ENCODE assay signal across 12 mouse cellular contexts in the genomic region with DNA sequence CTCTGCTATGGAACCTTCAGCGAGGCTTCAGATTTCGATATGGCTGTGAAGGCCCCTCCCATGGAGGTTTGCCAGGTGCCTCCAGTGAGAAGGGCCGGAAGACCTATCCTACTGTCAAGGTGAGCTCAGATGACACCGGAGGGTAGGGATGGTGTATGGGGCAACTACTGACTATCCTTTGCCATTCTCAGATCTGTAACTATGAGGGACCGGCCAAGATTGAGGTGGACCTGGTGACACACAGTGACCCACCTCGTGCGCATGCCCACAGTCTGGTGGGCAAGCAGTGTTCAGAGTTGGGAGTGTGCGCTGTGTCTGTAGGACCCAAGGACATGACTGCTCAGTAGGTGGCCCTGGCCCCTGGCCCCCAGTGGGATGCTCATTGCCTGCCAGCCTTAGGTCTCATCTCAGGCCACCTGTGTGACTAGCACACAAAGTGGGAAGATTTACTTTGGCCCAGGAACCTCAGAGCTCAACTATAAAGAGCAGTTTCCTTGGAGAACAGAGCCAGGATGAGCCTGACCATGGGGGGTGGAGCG. TPM values are rescaled to one million over a fixed set of nuclear protein-coding genes. Genes with fewer than 3 reads are reported as not detected.
DNase-seq lines count a peak whose midpoint lies in the region; ATAC-seq lines count a peak whose summit lies in the region.
"Had no signal": no experiment of that assay in that cellular context is flagged by ENCODE, and none has a peak within 500 bp of the region (broad histone marks: within the 10 kb centered on the region; RNA-seq: fewer than 3 reads in every experiment).

No protein-coding gene starts in this region.

- H3K27ac ChIP-seq in heart, embryonic 12.5 days (ENCODE audit: poor library complexity, severe bottlenecking) = no peak overlapping the region
- H3K27ac ChIP-seq in embryonic facial prominence, embryonic 12.5 days = no peak overlapping the region
- H3K27ac ChIP-seq in liver, embryonic 11.5 days (ENCODE audit: low read depth, low read length) = no peak overlapping the region
- H3K27ac ChIP-seq: hindbrain, embryonic 14.5 days had no signal

- H3K9ac ChIP-seq in heart, embryonic 12.5 days = no peak overlapping the region
- no peak overlapping the region for H3K9ac ChIP-seq in embryonic facial prominence, embryonic 12.5 days
- H3K9ac ChIP-seq in liver, embryonic 11.5 days (ENCODE audit: low read depth, low read length) = no peak overlapping the region
- H3K9ac ChIP-seq: hindbrain, embryonic 14.5 days had no signal

- H3K36me3 ChIP-seq in heart, embryonic 12.5 days = peaks cover 34% of the 10 kb centered on the region
- H3K36me3 ChIP-seq in embryonic facial prominence, embryonic 12.5 days = peaks cover 18% of the 10 kb centered on the region; the same call in 1 of the 2 replicates
- H3K36me3 ChIP-seq in liver, embryonic 11.5 days (ENCODE audit: control insufficient read depth, insufficient read depth, low read length) = peaks cover 10% of the 10 kb centered on the region

- intact Hi-C loops in left cerebral cortex, postnatal 25 days (cut with DNase I) = no loop called here

- no peaks in the 10 kb centered on the region for H3K9me3 ChIP-seq in heart, embryonic 12.5 days (replicated peaks)
- no peaks in the 10 kb centered on the region for H3K9me3 ChIP-seq in embryonic facial prominence, embryonic 12.5 days
- no peaks in the 10 kb centered on the region for H3K9me3 ChIP-seq in liver, embryonic 11.5 days (ENCODE audit: control insufficient read depth, low read length)

- no peak overlapping the region for H3K4me3 ChIP-seq in heart, embryonic 12.5 days
- H3K4me3 ChIP-seq in embryonic facial prominence, embryonic 12.5 days = no peak overlapping the region
- H3K4me3 ChIP-seq in liver, embryonic 11.5 days (ENCODE audit: low read depth, low read length) = no peak overlapping the region
- H3K4me3 ChIP-seq: layer of hippocampus, adult 2 months had no signal

- no peak overlapping the region for H3K4me2 ChIP-seq in heart, embryonic 12.5 days
- H3K4me2 ChIP-seq in embryonic facial prominence, embryonic 12.5 days (replicated peaks) = 0 out of 2 replicates have a peak overlapping the region, but pooled peaks have one; percentile 98
- H3K4me2 ChIP-seq in liver, embryonic 11.5 days = no peak overlapping the region

- peaks cover 44% of the 10 kb centered on the region for H3K27me3 ChIP-seq in heart, embryonic 12.5 days (replicated peaks)
- H3K27me3 ChIP-seq in embryonic facial prominence, embryonic 12.5 days = peaks cover 25% of the 10 kb centered on the region
- peaks cover 16% of the 10 kb centered on the region for H3K27me3 ChIP-seq in liver, embryonic 11.5 days (replicated peaks; ENCODE audit: control insufficient read depth, insufficient read depth, low read length)

- ATAC-seq in heart, embryonic 12.5 days (ENCODE audit: insufficient number of reproducible peaks, low FRiP score) = no peak
- ATAC-seq in embryonic facial prominence, embryonic 12.5 days (ENCODE audit: insufficient number of reproducible peaks, insufficient read depth, low FRiP score, low TSS enrichment) = no peak
- ATAC-seq in liver, embryonic 11.5 days (replicated peaks; ENCODE audit: low FRiP score) = no peak

- DNase-seq in heart, adult 11 months = peak; percentile 91
- DNase-seq in right cerebral cortex, postnatal 10 days (ENCODE audit: low spot score in 2 of 2) = peak; percentile 28 to 36
- no peak for DNase-seq in right cerebral cortex, adult 2 months (ENCODE audit: low spot score in 2 of 2)
- DNase-seq in liver, embryonic 11.5 days (ENCODE audit: low spot score) = peak; percentile 30
- no peak for DNase-seq in left cerebral cortex, postnatal 25 days (ENCODE audit: low spot score in 2 of 2)
- DNase-seq: adrenal gland, adult 2 months; kidney, adult 9 months; thymus, postnatal 14 days had no signal

- 88% methylated on average over 9 of the region's 9 CpGs for WGBS in heart, embryonic 12.5 days
- WGBS in embryonic facial prominence, embryonic 12.5 days = 92% methylated on average over 9 of the region's 9 CpGs
- 88% methylated on average over 9 of the region's 9 CpGs for WGBS in liver, embryonic 11.5 days

- H3K4me1 ChIP-seq in heart, embryonic 12.5 days (replicated peaks) = peaks cover 25% of the 10 kb centered on the region
- H3K4me1 ChIP-seq in embryonic facial prominence, embryonic 12.5 days = peaks cover 22% of the 10 kb centered on the region
- peaks cover 16% of the 10 kb centered on the region for H3K4me1 ChIP-seq in liver, embryonic 11.5 days (replicated peaks; ENCODE audit: control insufficient read depth, insufficient read depth, low read length)

RNA-seq across cellular contexts. Expression of a gene that starts 2.7 kb away (rescaled TPM):
- polyA plus RNA-seq in heart, embryonic 12.5 days (2016; fragmentation: Nextera tagmentation; extraction: Ambion mirVana) = 7.2 and 7.6 TPM in 2 replicates
- polyA plus RNA-seq in embryonic facial prominence, embryonic 12.5 days (2016; fragmentation: Nextera tagmentation; extraction: Ambion mirVana) = 9.0 and 10.6 TPM in 2 replicates
- 6.0 and 6.6 TPM in 2 replicates for polyA plus RNA-seq in liver, embryonic 11.5 days (2014; fragmentation: Nextera tagmentation; extraction: Ambion mirVana)
- 1 to 10 TPM; 2.4 to 3.0 TPM for total RNA-seq in left cerebral cortex, postnatal 25 days (2021)

RNA-seq across cellular contexts. Expression of a gene that starts 20.1 kb away (rescaled TPM):
- 12.0 and 13.4 TPM in 2 replicates for polyA plus RNA-seq in heart, embryonic 12.5 days (2016; fragmentation: Nextera tagmentation; extraction: Ambion mirVana)
- 6.9 and 8.1 TPM in 2 replicates for polyA plus RNA-seq in embryonic facial prominence, embryonic 12.5 days (2016; fragmentation: Nextera tagmentation; extraction: Ambion mirVana)
- 11.9 and 12.4 TPM in 2 replicates for polyA plus RNA-seq in liver, embryonic 11.5 days (2014; fragmentation: Nextera tagmentation; extraction: Ambion mirVana)
- total RNA-seq in left cerebral cortex, postnatal 25 days (2021) = 100 to 1,000 TPM; 588 to 629 TPM

RNA-seq across cellular contexts. Expression of a gene that starts 21.2 kb away (rescaled TPM):
- polyA plus RNA-seq in heart, embryonic 12.5 days (2016; fragmentation: Nextera tagmentation; extraction: Ambion mirVana) = 9.9 and 10.0 TPM in 2 replicates
- polyA plus RNA-seq in embryonic facial prominence, embryonic 12.5 days (2016; fragmentation: Nextera tagmentation; extraction: Ambion mirVana) = 15.4 and 16.4 TPM in 2 replicates
- 15.7 and 16.4 TPM in 2 replicates for polyA plus RNA-seq in liver, embryonic 11.5 days (2014; fragmentation: Nextera tagmentation; extraction: Ambion mirVana)
- 10 to 100 TPM; 28.6 to 29.0 TPM for total RNA-seq in left cerebral cortex, postnatal 25 days (2021)

RNA-seq across cellular contexts. Expression of a gene that starts 31.7 kb away (rescaled TPM):
- polyA plus RNA-seq in heart, embryonic 12.5 days (2016; fragmentation: Nextera tagmentation; extraction: Ambion mirVana) = 97.7 and 116 TPM in 2 replicates
- polyA plus RNA-seq in embryonic facial prominence, embryonic 12.5 days (2016; fragmentation: Nextera tagmentation; extraction: Ambion mirVana) = 207 TPM in 2 replicates
- 151 and 153 TPM in 2 replicates for polyA plus RNA-seq in liver, embryonic 11.5 days (2014; fragmentation: Nextera tagmentation; extraction: Ambion mirVana)
- 100 to 1,000 TPM; 174 to 185 TPM for total RNA-seq in left cerebral cortex, postnatal 25 days (2021)

RNA-seq across cellular contexts. Expression of a gene that starts 34.1 kb away (rescaled TPM):
- polyA plus RNA-seq in heart, embryonic 12.5 days (2016; fragmentation: Nextera tagmentation; extraction: Ambion mirVana) = 4.3 and 4.4 TPM in 2 replicates
- 4.4 and 4.6 TPM in 2 replicates for polyA plus RNA-seq in embryonic facial prominence, embryonic 12.5 days (2016; fragmentation: Nextera tagmentation; extraction: Ambion mirVana)
- polyA plus RNA-seq in liver, embryonic 11.5 days (2014; fragmentation: Nextera tagmentation; extraction: Ambion mirVana) = 21.9 and 25.4 TPM in 2 replicates
- total RNA-seq in left cerebral cortex, postnatal 25 days (2021) = 10 to 100 TPM; 24.1 to 28.1 TPM

Comparison
In these comparisons a context has a peak if more than half of its experiments do, and no peak if none do; other contexts are left out.
1. DNase-seq: peak in heart, adult 11 months (single experiment), right cerebral cortex, postnatal 10 days (2 of 2) and liver, embryonic 11.5 days (single experiment); none in right cerebral cortex, adult 2 months (0 of 2) and left cerebral cortex, postnatal 25 days (0 of 2).